Mouse (Mus musculus): ENCODE results near the gene Ptpa. TPM values are rescaled to one million over a fixed set of nuclear protein-coding genes. Genes with fewer than 3 reads are reported as not detected.

Ptpa gene
- 100 to 1,000 TPM; 144 to 145 TPM for total RNA-seq (2021)

DNA sequence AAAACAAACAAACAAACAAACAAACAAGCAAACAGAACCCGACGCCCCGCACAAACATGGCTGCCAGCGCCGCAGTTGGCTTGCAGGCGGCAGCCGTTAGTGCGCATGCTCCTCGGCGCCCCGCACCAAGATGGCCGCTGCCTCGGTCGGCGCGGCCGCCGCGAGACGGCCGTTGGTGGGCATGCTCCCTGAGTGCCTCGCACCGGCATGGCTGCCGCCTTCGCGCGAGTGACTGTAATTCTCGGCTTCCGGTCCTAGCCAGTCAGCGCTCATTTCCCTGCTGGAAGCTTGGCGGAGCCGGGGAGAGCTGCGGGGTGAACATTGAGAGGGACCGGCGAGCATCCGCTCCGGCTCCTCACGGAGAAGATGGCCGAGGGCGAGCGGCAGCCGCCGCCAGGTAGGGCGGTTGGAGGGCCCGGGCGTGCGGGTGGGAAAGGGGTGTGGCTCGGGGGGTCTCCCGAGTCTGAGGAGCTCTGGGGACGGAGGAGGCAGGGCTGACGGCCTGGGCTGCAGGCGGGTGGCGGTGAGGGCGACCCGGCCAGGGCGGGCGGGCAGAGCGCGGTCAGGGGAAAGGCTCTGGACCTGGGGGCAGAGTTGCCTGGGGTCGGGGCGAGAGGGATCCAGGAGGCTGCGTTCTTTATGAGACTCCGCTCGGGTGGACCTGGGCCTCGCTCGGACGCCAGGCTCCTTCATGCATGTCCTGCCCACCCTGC, at the start of gene Ptpa:
Gene Ptpa, plus strand, starts transcription at position 104 of the 713 bp plus-strand sequence.
- intact Hi-C loops (cut with DNase I), result no loop called here

DNA sequence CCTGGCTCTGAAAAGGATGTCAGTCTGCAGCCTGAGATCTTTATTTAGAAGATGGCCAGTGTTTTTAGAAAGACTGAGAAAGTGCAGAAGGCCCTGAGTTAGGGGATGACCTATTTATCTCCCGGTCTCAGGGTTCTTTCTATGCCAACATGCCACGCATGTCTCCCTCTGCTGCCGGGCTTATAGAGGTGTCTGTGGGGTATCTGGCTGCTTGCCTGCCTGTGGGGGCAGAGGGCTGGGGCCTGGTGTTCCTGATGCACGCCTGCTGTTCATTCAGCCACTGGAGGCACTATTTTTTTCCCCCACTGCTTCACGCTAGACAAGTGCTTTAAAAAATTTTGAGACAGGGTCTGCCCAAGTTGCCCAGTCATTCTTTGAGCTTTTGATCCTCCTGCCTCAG, 49.6 kb upstream of the Ptpa start:
- intact Hi-C loops (cut with DNase I), result no loop called here
- DNase-seq (ENCODE audit: extremely low spot score in 1 of 2, low spot score in 2 of 2), result peak in 1 of 2 experiments; percentile 54

More for the DNA sequence above, at the start of gene Ptpa:
- peak; percentile 91 to 96 for DNase-seq (ENCODE audit: extremely low spot score in 1 of 2, low spot score in 2 of 2)

DNA sequence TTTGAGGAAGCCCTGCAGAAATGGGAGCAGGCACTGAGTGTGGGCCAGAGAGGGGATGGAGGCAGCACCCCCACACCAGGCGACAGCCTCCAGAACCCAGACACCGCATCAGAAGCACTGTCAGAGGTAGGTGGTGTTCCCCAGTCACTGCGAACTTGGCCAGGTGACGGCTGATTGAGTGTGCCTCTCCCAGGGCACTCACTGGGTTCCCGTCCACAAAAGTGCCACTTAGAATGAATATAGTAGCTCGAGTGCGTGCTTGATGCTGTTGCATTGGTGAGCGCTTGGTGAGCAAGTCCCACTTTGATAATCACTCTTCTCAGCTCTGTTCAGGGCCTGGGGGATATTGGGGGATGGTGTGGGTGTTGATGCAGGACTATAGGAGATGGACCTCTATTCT, 44.3 kb upstream of the Ptpa start:
- DNase-seq (ENCODE audit: extremely low spot score in 1 of 2, low spot score in 2 of 2), result no peak

DNA sequence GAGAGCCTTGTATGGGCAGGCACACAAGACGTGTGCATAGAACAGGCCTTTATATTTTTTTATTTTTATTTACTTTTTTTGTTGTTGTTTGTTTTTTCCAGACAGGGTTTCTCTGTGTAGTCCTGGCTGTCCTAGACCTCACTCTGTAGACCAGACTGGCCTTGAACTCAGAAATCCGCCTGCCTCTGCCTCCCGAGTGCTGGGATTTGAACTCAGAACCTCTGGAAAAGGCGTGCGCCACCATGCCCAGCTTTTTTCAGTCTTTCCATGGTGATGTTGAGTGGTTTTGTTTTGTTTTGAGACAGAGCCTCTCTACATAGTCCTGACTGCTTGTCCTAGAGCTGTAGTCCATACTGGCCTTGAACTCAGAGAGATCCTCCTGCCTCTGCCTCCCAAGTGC, 43.1 kb upstream of the Ptpa start:
- intact Hi-C loops (cut with DNase I), result no loop called here
- no peak for DNase-seq (ENCODE audit: extremely low spot score in 1 of 2, low spot score in 2 of 2)

More for the DNA sequence above, 44.3 kb upstream of the Ptpa start:
- intact Hi-C loops (cut with DNase I), result no loop called here

DNA sequence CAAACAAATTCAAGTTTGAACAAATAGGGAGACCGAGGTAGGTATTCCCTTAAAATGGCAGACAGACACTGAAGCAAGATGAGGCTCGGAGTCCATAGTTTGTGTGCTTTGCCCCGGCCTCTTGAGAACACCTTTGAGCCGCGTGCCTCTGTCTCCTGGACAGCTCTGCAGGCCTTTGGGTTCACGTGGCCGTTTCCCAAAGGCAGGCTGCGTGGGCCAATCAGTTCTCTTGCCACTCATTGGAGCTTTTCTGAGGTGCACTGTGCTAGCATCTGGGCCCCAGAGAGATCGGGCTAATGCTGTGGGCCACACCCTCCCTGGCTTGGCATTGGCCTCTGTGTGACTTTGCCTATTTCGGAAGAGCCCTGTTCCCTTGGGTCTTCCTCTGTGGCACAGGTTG, 39.9 kb upstream of the Ptpa start:
- no peak for DNase-seq (ENCODE audit: extremely low spot score in 1 of 2, low spot score in 2 of 2)
- intact Hi-C loops (cut with DNase I), result no loop called here

DNA sequence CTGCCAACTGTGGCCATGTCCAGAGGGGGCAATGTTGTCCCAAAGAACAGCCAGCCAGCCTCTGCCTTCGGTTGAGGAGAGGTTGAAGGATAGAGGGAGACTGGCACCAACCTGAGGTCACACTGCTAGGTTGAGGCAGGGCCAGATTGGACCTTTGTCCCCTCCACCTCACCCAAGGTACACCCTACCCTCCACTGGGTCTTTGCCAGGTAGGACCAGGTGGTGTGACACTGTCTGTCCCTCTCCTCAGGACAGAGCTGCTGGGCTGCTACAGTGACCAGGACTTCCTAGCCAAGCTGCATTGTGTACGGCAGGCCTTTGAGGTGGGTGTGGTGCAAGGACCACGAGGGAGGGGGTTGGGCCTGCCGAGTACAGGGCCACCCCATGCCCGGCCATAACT, 38.1 kb upstream of the Ptpa start:
- intact Hi-C loops (cut with DNase I), result no loop called here

DNA sequence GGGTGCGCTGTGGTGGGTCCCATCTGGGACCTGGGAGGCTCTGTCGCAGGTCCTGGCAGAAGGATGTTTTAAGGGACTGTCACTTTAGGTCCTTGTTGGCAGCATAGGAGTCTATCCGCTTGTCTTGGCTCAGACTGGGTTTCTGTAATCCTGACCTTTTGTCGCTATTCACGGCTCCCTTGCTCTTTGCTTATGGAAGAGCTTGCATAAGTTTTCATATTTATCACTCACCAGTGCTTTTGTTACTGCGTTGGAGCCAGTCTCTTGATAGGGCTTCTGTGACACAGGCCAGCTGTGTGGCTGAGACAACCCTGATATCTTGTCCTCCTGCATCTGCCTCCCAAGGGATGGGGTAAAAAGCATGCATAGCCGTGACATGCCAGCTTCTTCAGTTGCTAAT, 36.5 kb upstream of the Ptpa start:
- intact Hi-C loops (cut with DNase I), result no loop called here
- no peak for DNase-seq (ENCODE audit: extremely low spot score in 1 of 2, low spot score in 2 of 2)

More for the DNA sequence above, 38.1 kb upstream of the Ptpa start:
- no peak for DNase-seq (ENCODE audit: extremely low spot score in 1 of 2, low spot score in 2 of 2)

DNA sequence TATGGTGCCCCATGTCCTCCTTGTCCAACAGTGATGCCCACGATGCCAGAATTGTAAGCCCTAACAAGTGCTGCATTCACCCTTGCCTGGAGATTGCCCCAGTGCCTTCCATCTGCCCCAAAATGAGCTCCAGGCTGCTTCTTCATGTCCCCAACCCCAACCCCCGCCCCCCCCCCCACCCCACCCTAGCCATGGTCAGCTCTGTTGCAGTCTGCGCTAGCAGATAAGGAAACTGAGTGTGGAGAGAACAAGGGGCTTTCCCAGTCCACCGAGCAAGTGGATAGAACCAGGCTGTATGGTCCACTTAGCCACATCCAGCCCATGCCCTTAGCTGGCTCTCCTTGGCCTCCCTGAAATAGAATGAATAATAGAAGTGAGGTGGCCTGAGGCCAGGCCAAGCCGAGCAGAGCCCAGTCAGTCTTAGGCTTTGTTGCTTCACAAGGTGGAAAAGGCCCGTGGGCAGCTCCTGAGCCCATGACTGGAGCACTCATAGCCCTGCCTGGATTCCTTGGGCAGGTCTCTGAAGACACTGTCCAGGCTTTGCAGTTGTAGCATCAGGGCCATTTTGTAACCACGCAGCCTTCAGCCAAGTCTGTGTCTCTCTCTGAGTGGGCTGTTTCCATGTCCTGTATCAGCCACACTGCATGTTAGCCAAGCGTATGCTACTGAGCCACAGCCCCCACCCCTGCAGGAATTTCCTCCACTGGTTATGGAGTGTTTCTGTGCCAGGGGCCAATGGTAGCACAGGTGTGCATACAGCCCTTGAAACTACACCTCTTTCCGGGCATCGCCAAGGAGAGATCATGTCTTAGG, 35.1 kb upstream of the Ptpa start:
- no peak for DNase-seq (ENCODE audit: extremely low spot score in 1 of 2, low spot score in 2 of 2)
- intact Hi-C loops (cut with DNase I), result no loop called here

DNA sequence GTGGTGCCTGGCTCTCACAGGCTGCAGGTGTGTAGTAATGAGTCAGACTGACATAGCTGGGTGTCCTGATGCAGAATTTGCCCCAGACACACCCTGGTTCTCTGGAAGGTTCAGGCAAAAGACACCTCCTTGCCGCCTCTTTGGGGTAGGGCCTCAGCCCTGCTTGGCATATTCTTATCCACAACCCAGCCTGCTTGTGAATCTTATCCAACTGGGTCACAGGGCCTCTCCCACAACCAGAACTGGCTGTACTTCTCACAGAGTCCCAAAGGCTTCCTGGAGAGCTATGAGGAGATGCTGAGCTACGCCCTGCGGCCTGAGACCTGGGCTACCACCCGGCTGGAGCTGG, 34.5 kb upstream of the Ptpa start:
- no peak for DNase-seq (ENCODE audit: extremely low spot score in 1 of 2, low spot score in 2 of 2)
- intact Hi-C loops (cut with DNase I), result no loop called here

DNA sequence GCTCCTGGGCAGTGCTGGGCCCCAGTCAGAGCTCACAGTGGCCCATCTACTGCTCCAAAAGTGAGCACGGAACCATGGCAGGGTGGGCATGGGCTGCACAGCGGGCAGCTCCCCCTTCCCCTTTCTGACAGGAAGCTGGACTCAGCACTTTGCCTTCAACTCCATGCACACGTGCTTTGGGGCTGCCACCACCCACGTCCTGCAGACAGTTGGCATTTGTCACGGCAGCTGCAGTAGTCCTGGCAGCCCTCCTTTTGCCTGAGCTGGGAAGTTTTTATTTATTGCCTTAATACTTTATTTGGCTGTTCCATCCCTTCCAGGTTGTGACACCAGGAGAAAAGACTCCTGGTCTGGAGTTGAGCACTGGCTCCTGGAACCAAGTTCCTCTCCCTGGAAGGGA, 31.0 kb upstream of the Ptpa start:
- no peak for DNase-seq (ENCODE audit: extremely low spot score in 1 of 2, low spot score in 2 of 2)
- intact Hi-C loops (cut with DNase I), result no loop called here

DNA sequence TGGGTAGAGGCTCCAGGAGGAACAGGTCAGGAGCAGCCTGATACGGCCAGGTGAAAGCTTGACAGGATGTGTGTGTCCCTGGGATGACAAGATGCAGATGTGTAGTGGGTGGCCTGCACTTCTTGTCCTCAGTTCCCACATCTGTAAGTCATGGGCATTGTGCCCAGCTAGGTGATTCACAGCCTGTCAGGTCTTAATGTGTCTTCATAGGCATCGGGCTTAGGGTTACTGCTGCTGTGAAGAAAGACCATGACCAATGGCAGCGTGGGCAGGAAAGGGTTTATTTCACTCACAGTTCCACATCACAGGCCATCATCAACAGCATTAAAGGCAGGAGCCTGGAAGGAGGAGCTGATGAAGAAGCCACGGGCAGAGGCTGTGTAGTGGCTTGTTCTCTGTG, 30.2 kb upstream of the Ptpa start:
- intact Hi-C loops (cut with DNase I), result no loop called here
- no peak for DNase-seq (ENCODE audit: extremely low spot score in 1 of 2, low spot score in 2 of 2)

DNA sequence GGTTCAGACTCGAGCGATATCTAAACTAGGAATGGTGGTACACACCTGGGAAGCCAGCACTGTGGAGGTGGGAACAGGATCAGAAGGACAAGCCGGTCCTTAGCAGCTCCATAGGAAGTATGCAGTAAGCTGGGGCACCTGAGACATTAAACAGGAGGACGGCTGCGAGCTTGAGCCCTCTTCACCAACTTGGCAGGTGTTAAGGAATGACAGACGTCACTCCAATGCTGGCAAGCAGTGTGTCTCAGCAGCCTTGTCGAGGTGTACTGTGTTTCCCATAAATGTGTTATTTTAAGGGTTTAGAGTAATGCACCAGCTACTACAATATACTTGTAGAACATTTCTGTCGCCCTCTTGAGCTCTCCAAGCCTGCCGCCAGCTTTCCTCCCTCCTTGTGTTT, 28.9 kb upstream of the Ptpa start:
- intact Hi-C loops (cut with DNase I), result no loop called here
- no peak for DNase-seq (ENCODE audit: extremely low spot score in 1 of 2, low spot score in 2 of 2)

DNA sequence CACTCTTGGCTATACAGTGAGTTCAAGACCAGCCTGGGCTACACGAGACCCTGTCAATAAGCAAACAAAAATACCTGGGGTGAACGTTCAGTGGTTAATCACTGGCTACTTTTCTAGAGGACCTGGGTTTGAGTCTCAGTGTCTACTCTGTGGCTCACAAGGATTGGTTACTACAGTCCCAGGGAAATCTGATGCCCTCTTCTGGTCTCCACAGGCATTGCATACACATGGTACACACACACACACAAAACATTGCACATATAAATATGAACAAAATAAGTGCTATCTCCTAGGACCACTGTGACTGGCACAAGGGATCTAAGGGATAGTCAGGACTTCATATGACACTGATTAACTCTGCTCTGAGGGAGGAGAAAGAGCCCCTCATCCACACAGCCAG, 26.8 kb upstream of the Ptpa start:
- no peak for DNase-seq (ENCODE audit: extremely low spot score in 1 of 2, low spot score in 2 of 2)
- intact Hi-C loops (cut with DNase I), result no loop called here

DNA sequence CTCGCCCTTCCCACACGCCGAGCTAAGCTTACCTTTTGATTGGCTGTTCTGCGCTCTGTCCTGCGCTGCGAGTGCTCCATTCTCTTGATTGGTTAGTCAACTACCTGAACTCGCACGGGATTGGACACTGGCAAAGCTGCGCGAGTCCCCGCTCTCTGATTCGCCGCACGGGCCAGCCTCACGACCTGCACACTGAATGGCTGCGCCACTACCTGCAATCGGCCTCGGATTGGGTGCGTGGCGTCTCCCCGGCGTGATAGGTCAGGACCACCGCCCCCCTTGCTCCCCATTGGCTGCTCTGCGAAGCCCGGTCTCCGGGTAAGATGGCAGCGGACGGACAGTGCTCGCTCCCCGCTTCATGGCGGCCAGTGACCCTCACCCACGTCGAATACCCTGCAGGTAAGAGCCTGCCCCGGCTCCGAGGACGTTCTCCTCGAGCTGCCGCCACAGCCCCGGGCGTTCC, 23.7 kb upstream of the Ptpa start, which contains the start of gene Dolpp1:
Gene Dolpp1, plus strand, starts transcription at position 141 of the 463 bp plus-strand sequence.
- DNase-seq (ENCODE audit: extremely low spot score in 1 of 2, low spot score in 2 of 2), result peak; percentile 99
- intact Hi-C loops (cut with DNase I), result no loop called here

DNA sequence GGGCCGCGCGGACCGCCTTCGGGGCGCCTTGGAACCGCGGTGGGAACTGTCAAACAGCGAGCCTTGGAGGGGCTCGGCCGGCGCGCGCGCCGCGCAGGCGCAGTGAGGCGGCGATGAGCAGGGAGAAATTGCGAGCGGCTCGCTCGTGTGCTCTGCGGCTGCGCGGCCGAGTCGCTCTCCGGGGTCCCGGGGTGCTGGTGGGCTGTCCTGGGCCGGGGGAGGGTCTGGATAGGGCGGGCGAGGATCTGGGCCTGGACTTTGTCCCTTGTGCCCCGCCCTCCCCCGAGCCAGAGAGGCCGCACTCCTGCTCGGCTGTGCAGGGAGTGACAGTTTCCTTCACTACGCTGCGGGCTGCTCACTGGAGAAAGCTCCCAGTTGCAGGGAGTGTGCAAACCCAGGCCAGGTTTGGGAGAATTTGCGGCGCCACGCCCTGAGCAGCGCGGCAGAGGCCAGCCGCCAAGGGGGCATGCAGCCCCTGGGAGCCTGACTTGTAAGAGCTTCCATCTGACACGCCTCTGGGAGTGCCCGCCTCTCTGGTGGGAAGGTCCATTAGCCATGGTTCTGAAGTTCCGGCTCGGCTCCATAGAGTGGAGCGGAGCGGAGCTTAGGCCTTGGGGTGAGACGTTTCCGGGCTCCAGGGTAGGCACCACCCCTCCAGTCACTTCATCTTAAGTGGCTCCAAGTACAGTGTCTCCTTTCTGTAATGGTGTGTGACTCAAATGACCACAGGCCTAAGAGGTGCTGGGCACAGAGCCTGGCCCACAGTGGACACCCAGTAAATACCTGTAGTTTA, 23.1 kb upstream of the Ptpa start:
- intact Hi-C loops (cut with DNase I), result no loop called here
- DNase-seq (ENCODE audit: extremely low spot score in 1 of 2, low spot score in 2 of 2), result peak in 1 of 2 experiments; percentile 91

DNA sequence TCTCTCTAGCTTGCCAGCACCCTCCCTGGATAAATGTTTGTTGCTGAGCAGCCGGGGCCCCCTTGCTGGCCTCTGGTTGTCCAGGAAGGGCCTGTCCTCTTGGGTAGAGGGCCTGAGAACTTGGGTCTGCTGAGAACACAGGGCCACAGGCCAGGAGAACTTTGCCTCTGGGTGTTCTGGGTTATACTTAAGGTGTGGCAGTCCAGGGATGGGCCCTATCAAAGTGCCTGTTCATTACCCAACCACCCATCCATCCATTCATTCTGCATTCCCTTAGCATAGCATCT, 22.5 kb upstream of the Ptpa start:
- intact Hi-C loops (cut with DNase I), result no loop called here
- DNase-seq (ENCODE audit: extremely low spot score in 1 of 2, low spot score in 2 of 2), result no peak

DNA sequence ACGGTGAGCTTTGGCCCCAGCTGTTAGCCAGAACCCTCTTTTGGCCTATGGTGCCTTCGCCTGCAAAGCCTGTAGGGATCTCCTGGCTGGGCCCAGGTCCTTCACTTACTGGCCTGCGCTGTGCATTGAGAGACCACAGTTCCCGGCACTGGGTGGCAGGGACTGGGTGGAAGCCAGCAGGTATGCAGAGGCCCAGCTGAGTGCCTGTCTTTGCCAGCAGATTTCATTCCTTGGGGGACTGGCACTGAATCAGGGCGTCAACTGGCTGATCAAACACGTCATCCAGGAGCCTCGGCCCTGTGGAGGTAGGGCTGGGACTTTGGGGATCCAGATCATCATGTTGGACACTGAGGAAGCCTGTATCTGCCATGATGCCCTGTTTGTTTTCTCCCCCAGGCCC, 20.1 kb upstream of the Ptpa start:
- intact Hi-C loops (cut with DNase I), result no loop called here
- no peak for DNase-seq (ENCODE audit: extremely low spot score in 1 of 2, low spot score in 2 of 2)

DNA sequence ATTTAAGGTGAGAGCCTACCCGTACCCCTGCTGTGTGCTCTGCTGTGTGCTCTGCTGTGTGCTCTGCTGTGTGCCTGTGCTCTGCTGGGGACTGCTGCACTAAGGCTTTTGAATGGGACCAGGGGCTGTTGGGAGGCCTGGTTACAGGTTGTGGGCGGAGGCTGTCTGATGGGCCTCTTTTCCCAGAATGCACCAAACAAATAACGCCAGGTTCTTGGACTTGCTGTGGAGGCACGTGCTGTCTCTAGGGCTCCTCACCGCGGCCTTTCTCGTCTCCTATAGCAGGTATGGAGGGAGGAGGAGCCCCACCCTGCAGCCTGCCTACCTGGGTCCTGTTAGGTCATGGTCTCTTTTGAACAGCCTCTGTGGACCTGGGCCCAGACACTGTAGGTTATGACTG, 19.6 kb upstream of the Ptpa start:
- no peak for DNase-seq (ENCODE audit: extremely low spot score in 1 of 2, low spot score in 2 of 2)
- intact Hi-C loops (cut with DNase I), result no loop called here

DNA sequence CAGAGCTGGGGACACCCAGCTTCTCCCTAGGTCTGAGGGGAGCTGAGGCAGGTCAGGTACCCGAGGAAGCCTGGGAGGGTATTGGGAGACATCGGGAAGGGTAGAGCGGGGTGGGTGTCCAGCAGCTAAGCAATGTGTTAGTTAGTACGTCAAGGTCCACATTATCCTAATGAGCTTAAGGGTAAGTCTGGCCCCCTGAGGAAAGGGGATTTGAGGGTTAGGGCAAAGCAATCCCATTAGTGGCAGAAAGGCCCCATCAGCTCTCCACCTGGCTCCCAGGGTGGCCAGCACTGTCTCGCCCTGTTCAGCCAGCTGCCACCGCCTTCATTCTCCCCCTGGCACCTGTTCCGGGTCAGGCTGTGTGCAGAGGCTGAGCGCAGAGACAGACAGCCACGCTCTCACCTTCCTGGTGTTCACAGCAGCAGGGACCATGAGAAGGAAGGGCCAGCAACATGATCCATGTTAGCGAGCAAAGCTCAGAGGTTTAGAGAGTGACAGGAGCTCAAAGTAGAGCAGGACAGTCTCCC, 17.8 kb upstream of the Ptpa start:
- intact Hi-C loops (cut with DNase I), result no loop called here

More for the DNA sequence above, 17.8 kb upstream of the Ptpa start:
- no peak for DNase-seq (ENCODE audit: extremely low spot score in 1 of 2, low spot score in 2 of 2)
